Mouse (Mus musculus): ENCODE measurements around the gene Mast4.

The Mast4 gene

GRCm38 (mm10) chr13:103315113-103315708 is 19.1 kb downstream of the Mast4 start:
- DNase-seq (ENCODE audit: low spot score), result no peak

DNA sequence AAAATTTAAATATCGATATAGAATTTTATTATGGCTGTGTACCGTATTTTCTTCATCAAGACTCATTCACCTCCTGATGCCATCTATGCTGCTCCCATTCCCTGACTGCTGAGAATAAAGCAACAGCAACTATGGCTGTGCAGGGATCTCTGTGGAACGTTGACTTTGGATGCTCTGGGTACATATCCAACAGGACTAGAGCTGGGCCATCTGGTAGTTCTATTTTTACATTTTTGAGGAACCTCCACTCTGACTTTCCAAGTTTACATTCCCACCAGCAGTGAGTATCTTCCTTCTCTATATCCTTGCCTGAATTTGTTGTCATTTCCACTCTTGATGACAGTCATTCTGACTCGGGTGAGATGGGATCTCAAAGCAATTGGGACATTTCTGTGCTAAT is 26.0 kb downstream of the Mast4 start:
- DNase-seq (ENCODE audit: low spot score), result no peak

- DNase-seq (ENCODE audit: low spot score), result no peak
Measured at GRCm38 (mm10) chr13:103303826-103304225, 30.5 kb downstream of the Mast4 start.

GRCm38 (mm10) chr13:103302508-103302907 is 31.8 kb downstream of the Mast4 start:
- DNase-seq (ENCODE audit: low spot score), result peak; percentile 28

GRCm38 (mm10) chr13:103302077-103302476 is 32.2 kb downstream of the Mast4 start:
- DNase-seq (ENCODE audit: low spot score), result no peak

DNA sequence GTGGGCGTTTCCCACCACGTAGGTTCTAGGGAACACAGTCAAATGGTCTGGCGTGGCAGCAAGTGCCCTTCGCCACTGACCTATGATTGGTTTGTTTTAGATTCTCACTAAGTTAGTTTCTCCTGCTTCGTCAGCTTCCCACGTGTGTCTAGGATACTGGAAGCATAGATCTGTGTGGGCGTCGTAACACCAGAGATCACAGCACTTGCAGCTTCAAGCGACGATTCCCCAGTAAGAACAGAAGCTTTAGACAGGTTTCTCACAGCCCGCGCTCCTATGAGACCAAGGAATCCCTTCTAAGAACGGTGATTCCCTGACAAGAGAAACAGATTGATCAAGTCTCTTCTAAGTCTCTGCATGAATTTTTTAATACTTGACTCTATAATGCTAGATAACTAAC is 39.9 kb downstream of the Mast4 start:
- no peak for DNase-seq (ENCODE audit: low spot score)

- DNase-seq (ENCODE audit: low spot score), result no peak
Measured at GRCm38 (mm10) chr13:103293121-103293520, 41.2 kb downstream of the Mast4 start.

DNA sequence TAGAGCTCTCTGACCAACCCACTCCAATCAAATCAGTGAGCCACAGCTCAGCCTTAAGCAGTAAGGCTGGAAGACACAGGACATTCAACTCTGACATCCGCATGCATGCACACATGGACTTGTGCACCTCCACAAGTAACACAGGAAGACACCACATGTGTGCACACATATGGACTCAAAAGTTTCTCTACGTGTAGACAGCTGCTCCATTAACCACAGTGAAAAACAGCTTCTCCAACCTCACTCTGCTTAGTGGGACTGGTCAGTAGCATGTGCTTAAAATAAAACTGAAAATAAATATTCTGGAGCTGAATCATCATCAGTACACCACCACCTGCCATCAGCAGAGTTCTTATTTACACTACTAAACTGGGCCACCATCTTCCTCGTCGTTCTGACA is 43.2 kb downstream of the Mast4 start:
- no peak for DNase-seq (ENCODE audit: low spot score)

DNA sequence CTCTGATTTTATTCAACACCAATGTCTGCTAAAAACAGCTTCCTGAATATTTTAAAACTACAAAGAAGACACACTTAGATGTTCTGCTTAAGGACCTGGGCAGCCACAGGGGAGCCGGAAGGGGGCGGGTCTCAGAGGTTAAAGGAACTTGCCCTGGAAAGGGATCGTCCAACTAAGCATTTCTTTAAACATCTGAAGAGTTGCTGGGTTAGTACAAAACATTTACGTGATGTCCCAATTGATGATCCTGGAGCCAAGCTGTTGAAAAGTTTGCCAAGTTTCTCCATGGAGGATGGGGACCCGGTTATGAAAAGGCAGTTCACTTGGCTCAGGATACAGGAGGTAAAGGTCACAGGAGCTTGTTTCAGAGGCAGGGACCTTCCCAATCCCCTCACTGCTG is 48.5 kb downstream of the Mast4 start:
- no peak for DNase-seq (ENCODE audit: low spot score)

DNA sequence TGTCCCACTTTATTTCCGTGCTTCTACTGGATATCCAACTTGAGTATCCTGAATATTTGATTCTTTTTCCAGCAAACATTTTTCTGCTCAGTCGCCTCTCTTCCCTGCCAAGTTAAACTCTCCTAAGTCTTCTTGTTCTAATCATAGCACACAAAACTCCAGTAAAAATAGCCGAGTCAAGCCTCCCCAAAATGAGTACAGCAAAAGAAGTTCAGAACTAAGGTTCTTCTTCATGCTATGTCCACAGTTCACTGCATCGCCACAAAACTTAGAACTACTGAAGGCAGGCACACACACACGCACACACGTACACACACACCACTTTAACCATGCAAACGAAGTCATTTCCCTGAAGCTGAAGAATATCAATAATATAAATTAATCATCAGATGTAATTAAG is 49.3 kb downstream of the Mast4 start:
- DNase-seq (ENCODE audit: low spot score), result no peak

DNA sequence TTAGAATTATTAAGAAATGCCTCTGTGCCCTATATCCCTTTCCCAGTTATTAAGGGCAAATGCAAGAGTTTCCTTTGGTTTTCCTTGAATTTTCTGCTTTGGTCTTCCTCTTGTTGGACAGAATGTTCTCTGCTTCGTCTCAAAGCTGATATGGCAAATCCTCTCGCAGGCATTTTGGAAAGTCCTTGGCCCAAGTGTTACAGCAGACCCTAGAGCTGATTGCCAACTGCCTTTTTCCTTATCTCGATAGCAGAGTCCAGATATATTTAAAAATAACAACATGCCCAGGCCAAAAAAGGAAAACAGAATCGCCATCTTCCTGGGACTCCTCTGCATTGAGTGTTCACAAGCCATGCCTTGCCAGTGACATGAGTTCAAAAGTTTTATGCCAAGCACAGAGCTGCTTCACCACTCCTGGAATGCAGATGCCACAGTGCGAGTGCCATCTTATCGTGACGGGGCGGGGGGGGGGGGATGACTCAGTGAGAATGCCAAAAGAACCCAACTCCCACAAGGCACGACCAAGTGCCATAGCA is 63.4 kb downstream of the Mast4 start:
- DNase-seq (ENCODE audit: low spot score), result no peak

DNA sequence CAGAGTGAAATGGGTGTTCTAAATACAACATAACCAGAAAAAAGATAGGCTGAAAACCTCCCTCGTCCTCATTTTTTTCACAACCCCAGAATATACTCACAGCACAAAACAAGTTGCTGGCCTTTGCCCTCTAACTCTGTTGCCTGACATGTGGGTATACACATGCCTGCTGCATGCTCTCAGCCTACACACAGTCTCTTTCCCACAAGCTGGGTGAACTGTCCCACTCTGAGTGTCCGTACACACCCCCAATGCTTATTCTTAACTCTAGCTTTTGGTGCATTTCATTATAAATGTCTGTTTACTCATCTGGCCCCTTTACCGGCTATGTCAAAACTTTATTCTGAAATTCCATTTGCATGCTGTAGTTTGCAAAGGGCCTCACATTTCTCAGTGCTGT is 71.6 kb downstream of the Mast4 start:
- DNase-seq (ENCODE audit: low spot score), result no peak

GRCm38 (mm10) chr13:103262061-103262460 is 72.2 kb downstream of the Mast4 start:
- no peak for DNase-seq (ENCODE audit: low spot score)

GRCm38 (mm10) chr13:103260414-103260813 is 73.9 kb downstream of the Mast4 start:
- DNase-seq (ENCODE audit: low spot score), result no peak

GRCm38 (mm10) chr13:103258106-103258505 is 76.2 kb downstream of the Mast4 start:
- DNase-seq (ENCODE audit: low spot score), result no peak

- no peak for DNase-seq (ENCODE audit: low spot score)
Measured at GRCm38 (mm10) chr13:103254861-103255260, 79.4 kb downstream of the Mast4 start.

DNA sequence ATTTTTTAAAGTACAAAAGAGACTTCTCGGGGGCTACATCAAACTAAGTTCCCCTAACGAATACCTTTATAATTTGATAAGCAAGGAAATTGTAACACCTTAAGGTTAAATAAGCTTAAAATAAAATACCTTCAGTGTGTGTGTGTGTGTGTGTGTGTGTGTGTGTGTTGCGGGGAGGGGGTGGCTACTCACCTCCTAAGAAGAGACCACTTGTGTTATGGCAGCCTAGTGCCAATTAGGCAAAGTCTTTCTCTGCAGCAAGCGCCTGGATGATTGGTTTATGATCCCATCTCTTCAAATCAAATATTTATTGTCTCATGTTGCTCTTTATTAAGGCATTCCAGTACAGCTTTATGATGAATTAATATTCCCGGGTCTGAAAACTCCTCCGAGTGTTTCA is 81.2 kb downstream of the Mast4 start:
- no peak for DNase-seq (ENCODE audit: low spot score)

DNA sequence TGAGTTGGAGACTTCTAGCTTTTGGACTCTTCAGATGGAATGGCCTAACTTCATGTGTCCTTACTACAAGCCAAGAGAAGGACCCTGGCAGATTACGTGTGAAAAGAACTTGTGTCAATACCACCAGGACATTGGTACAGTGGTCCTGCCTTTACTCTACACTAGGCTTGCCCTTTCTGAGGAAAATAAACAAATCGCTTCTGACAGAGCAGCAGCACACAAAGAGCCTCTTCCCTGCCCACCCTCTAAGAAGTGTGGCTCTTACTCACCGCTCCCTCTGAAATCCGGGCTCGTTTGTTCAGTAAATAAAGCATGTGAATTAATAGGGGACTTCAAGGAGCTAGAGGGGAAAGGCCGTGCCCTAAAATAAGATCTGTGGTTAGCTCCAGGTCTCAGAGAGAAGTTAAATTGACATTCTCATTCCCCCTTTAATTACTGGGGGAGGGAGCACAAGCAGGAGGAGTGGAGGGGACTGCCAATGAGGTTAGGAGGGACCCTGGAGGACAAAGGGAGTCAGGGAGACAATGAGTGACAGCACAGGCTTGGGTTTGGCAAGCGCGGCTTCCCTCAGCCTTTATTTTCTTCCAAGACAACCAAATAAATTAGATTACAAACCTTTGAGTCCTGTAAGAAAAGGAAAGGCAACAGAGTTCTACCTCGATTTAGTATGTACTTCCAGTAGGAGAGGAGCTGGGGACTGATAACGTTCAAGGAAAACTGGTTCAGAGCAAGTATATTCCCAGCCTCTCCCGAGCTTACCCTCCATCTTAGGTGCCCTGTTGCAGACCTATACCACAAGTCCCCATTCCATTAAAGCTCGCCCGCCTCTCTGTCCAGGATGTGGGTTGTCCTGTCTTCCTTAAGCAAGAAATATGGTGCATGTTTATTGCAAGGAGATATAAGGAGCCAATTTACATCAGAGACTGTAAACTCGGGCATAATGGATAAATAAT is 85.9 kb downstream of the Mast4 start:
- peak; percentile 55 for DNase-seq (ENCODE audit: low spot score)

- DNase-seq (ENCODE audit: low spot score), result peak; percentile 8
Measured at GRCm38 (mm10) chr13:103246973-103247718, 87.2 kb downstream of the Mast4 start.

DNA sequence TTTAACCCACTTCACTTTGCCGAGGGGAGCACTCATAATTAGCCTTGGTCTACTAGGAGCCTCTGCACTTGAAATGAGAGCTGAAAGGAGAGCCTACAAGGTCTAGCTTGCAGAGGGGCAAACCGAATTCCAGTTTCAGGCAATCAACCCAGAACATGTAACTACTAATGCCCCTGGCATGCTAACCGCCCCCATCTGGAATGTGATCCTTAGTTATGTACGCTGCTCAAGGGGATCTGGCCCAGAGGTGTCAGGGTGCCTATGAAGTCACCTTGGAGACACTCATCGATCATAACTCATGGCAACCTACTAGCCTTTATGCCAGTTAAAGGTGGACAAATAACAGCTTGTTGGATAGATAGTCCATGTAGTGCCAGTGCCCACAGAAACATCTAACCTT is 88.9 kb downstream of the Mast4 start:
- no peak for DNase-seq (ENCODE audit: low spot score)

GRCm38 (mm10) chr13:103244053-103244452 is 90.2 kb downstream of the Mast4 start:
- no peak for DNase-seq (ENCODE audit: low spot score)

DNA sequence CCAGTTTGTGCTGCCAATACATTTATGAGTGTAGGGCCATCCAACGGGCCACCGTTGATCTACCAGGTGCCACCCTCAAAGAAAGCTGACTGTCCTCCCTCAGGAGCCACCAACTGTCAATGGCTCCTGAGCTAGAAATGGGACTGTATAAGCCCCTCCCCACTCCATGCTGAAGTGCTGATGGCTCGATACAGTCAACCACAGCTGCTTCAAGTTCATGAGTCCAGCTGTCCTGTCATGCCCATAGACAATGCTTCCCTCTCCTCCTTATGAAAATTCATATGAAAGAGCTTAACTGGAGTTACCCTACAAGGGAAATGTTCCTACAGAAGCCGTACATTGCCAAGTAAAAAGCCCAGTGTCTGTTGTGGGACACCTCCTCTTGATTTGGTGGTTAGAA is 93.2 kb downstream of the Mast4 start:
- DNase-seq (ENCODE audit: low spot score), result no peak

DNA sequence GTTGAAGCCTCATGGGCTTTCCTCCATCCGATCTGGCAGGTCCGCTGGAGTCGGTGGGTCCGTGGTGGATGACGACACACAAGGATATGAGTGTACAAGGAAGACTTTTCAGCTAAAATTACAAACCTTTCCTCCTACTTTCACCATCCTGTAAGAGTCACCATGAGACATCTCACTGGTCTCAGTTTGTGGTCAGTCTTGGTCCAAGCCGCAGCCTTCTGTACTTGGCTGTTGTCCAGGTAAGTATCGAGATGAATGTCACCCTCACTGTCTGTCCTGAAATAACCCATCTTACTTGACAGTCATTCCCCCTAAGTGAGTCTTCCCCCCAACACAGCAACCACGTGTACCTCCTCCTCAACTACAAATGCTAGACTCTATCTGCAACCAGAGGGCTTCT is 94.6 kb downstream of the Mast4 start:
- no peak for DNase-seq (ENCODE audit: low spot score)

Data from embryo, embryonic 10 days (tissue).